16 mouse cellular contexts compared by ENCODE assay signal in the genomic region with DNA sequence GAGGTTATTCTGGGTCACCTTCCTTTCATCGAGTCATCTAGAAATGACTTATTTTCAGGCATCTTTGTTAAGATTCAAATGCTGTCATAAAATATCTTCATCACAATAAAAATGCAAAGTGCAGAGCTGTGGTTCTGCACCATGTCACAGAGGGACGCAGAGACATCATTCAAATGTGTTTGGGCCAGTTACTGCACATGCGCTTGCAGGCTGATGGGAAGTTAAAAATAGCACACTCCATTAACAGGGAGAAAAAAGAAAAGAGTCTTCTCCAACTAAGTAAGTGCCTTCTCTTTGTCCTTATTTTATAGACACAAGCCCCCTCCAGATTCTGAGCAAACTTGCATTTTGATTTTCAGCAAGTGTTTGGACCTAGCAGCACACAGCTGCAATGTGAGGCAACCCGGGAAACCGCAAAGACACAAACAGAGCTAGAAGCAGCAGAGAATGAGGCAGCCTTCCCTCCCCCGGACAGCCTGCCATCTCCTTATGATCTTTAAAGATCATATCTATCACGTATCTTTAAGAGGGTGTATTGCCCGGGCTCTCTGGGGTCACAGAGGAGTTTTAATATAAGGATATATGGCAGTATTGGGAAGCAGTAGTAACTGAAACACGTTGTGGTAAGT.
DNase-seq lines count a peak whose midpoint lies in the region; ATAC-seq lines count a peak whose summit lies in the region.
"Had no signal": no experiment of that assay in that cellular context is flagged by ENCODE, and none has a peak within 500 bp of the region (broad histone marks: within the 10 kb centered on the region; RNA-seq: fewer than 3 reads in every experiment).

No protein-coding gene starts in this region.

- H3K36me3 ChIP-seq in forebrain, embryonic 15.5 days, result no peaks in the 10 kb centered on the region
- H3K36me3 ChIP-seq in forebrain, embryonic 12.5 days (replicated peaks), result no peaks in the 10 kb centered on the region
- no peaks in the 10 kb centered on the region for H3K36me3 ChIP-seq in hindbrain, embryonic 16.5 days (ENCODE audit: control insufficient read depth, insufficient read depth, low read length)
- no peaks in the 10 kb centered on the region for H3K36me3 ChIP-seq in hindbrain, embryonic 11.5 days (ENCODE audit: control insufficient read depth, insufficient read depth, low read length)
- H3K36me3 ChIP-seq: embryonic facial prominence, embryonic 15.5 days; liver, embryonic 12.5 days; midbrain, embryonic 13.5 days had no signal

- H3K4me1 ChIP-seq in forebrain, embryonic 15.5 days, result peaks cover 6% of the 10 kb centered on the region; the same call in 1 of the 2 replicates
- H3K4me1 ChIP-seq in forebrain, embryonic 12.5 days, result no peaks in the 10 kb centered on the region
- H3K4me1 ChIP-seq in hindbrain, embryonic 16.5 days (ENCODE audit: control insufficient read depth, insufficient read depth, low read depth, low read length), result no peaks in the 10 kb centered on the region
- no peaks in the 10 kb centered on the region for H3K4me1 ChIP-seq in hindbrain, embryonic 11.5 days (replicated peaks; ENCODE audit: control insufficient read depth, insufficient read depth, low read length)
- H3K4me1 ChIP-seq: embryonic facial prominence, embryonic 15.5 days; liver, embryonic 12.5 days; midbrain, embryonic 13.5 days had no signal

- no peak overlapping the region for H3K4me2 ChIP-seq in forebrain, embryonic 15.5 days (replicated peaks)
- no peak overlapping the region for H3K4me2 ChIP-seq in forebrain, embryonic 12.5 days
- H3K4me2 ChIP-seq in hindbrain, embryonic 16.5 days (ENCODE audit: low read length), result no peak overlapping the region
- no peak overlapping the region for H3K4me2 ChIP-seq in hindbrain, embryonic 11.5 days (replicated peaks; ENCODE audit: low read depth, low read length)
- H3K4me2 ChIP-seq: embryonic facial prominence, embryonic 15.5 days; liver, embryonic 12.5 days; midbrain, embryonic 13.5 days had no signal

- 72% methylated on average over 9 of the region's 9 CpGs for WGBS in forebrain, embryonic 15.5 days
- WGBS in forebrain, embryonic 12.5 days, result 81% methylated on average over 9 of the region's 9 CpGs
- WGBS in hindbrain, embryonic 16.5 days, result 69% methylated on average over 9 of the region's 9 CpGs
- WGBS in hindbrain, embryonic 11.5 days, result 88% methylated on average over 9 of the region's 9 CpGs

- no peaks in the 10 kb centered on the region for H3K9me3 ChIP-seq in forebrain, embryonic 15.5 days
- H3K9me3 ChIP-seq in forebrain, embryonic 12.5 days, result no peaks in the 10 kb centered on the region
- H3K9me3 ChIP-seq in hindbrain, embryonic 16.5 days (ENCODE audit: control insufficient read depth, low read length), result no peaks in the 10 kb centered on the region
- H3K9me3 ChIP-seq in hindbrain, embryonic 11.5 days (ENCODE audit: control insufficient read depth, low read length), result no peaks in the 10 kb centered on the region
- H3K9me3 ChIP-seq: embryonic facial prominence, embryonic 15.5 days; liver, embryonic 12.5 days; midbrain, embryonic 13.5 days had no signal

- ATAC-seq in forebrain, embryonic 15.5 days (replicated peaks), result 0 out of 2 replicates have a peak, but pooled peaks have one; percentile 19
- ATAC-seq in forebrain, embryonic 12.5 days (ENCODE audit: low FRiP score), result no peak
- ATAC-seq in hindbrain, embryonic 16.5 days, result peak; percentile 52; the same call in 1 of the 2 replicates
- no peak for ATAC-seq in hindbrain, embryonic 11.5 days (ENCODE audit: low FRiP score)
- ATAC-seq: liver, embryonic 12.5 days; midbrain, embryonic 13.5 days had no signal

- H3K4me3 ChIP-seq in forebrain, embryonic 15.5 days, result no peak overlapping the region
- H3K4me3 ChIP-seq in forebrain, embryonic 12.5 days (replicated peaks), result no peak overlapping the region
- H3K4me3 ChIP-seq in hindbrain, embryonic 16.5 days (ENCODE audit: low read length), result no peak overlapping the region
- no peak overlapping the region for H3K4me3 ChIP-seq in hindbrain, embryonic 11.5 days (ENCODE audit: low read depth, low read length)
- H3K4me3 ChIP-seq: embryonic facial prominence, embryonic 15.5 days; liver, embryonic 12.5 days; midbrain, embryonic 13.5 days had no signal

- no peak overlapping the region; the same call in 1 of the 2 replicates for H3K27ac ChIP-seq in forebrain, embryonic 15.5 days (replicated peaks)
- no peak overlapping the region for H3K27ac ChIP-seq in forebrain, embryonic 12.5 days
- H3K27ac ChIP-seq in hindbrain, embryonic 16.5 days (ENCODE audit: low read depth, low read length), result 0 out of 2 replicates have a peak overlapping the region, but pooled peaks have one; percentile 15
- no peak overlapping the region for H3K27ac ChIP-seq in hindbrain, embryonic 11.5 days (ENCODE audit: low read depth, low read length)
- H3K27ac ChIP-seq: embryonic facial prominence, embryonic 15.5 days; liver, embryonic 12.5 days; midbrain, embryonic 13.5 days; stomach, postnatal 0 days had no signal

- H3K27me3 ChIP-seq in forebrain, embryonic 15.5 days, result no peaks in the 10 kb centered on the region
- H3K27me3 ChIP-seq in forebrain, embryonic 12.5 days, result no peaks in the 10 kb centered on the region
- no peaks in the 10 kb centered on the region for H3K27me3 ChIP-seq in hindbrain, embryonic 16.5 days (replicated peaks; ENCODE audit: control insufficient read depth, insufficient read depth, low read length)
- no peaks in the 10 kb centered on the region for H3K27me3 ChIP-seq in hindbrain, embryonic 11.5 days (ENCODE audit: control insufficient read depth, insufficient read depth, low read length)
- H3K27me3 ChIP-seq: embryonic facial prominence, embryonic 15.5 days; liver, embryonic 12.5 days; midbrain, embryonic 13.5 days had no signal

- H3K9ac ChIP-seq in forebrain, embryonic 15.5 days (replicated peaks), result no peak overlapping the region
- no peak overlapping the region for H3K9ac ChIP-seq in forebrain, embryonic 12.5 days
- H3K9ac ChIP-seq in hindbrain, embryonic 16.5 days (ENCODE audit: low read depth, low read length), result no peak overlapping the region
- no peak overlapping the region for H3K9ac ChIP-seq in hindbrain, embryonic 11.5 days (ENCODE audit: low read depth, low read length)
- H3K9ac ChIP-seq: embryonic facial prominence, embryonic 15.5 days; liver, embryonic 12.5 days; midbrain, embryonic 13.5 days had no signal

- no peak for DNase-seq in hindbrain, embryonic 11.5 days (ENCODE audit: low spot score)
- DNase-seq in right cerebral cortex, postnatal 10 days (ENCODE audit: low spot score in 2 of 2), result peak; percentile 28 to 54
- no peak for DNase-seq in right cerebral cortex, postnatal 25 days
- peak; percentile 32 to 57 for DNase-seq in thymus, postnatal 36 days
- DNase-seq in frontal cortex, postnatal 25 days (ENCODE audit: low spot score in 2 of 2), result no peak
- DNase-seq: adrenal gland, postnatal 25 days; kidney, adult 2 months; lung, postnatal 36 days; spleen, adult 18-20 months had no signal

Comparison
In these comparisons a context has a peak if more than half of its experiments do, and no peak if none do; other contexts are left out.
1. ATAC-seq: peak in forebrain, embryonic 15.5 days (single experiment) and hindbrain, embryonic 16.5 days (single experiment); none in forebrain, embryonic 12.5 days (single experiment) and hindbrain, embryonic 11.5 days (single experiment).
2. DNase-seq: peak in right cerebral cortex, postnatal 10 days (2 of 2) and thymus, postnatal 36 days (2 of 2); none in hindbrain, embryonic 11.5 days (single experiment), right cerebral cortex, postnatal 25 days (single experiment) and frontal cortex, postnatal 25 days (0 of 2).